Mouse (Mus musculus) adrenal gland (tissue): ENCODE results near the gene Mrgprf.

ENCODE experiments used
- intact Hi-C: fragments of 180-260 bp; cut with DNase I; formaldehyde crosslinking; loops from one replicate; pipeline ENCODE4 v1.15.1; 2025
- long read RNA-seq, 2 experiments: library from polyadenylated mRNA; unstranded; transcript quantifications; one replicate each; pipeline ENCODE4 v2.0.0; 2020; ENCODE audit warnings: borderline replicate concordance in 1 of 2; ENCODE audit not compliant: insufficient replicate concordance in 1 of 2

Gene Mrgprf
- long read RNA-seq, experiment 1: 0 reads
- long read RNA-seq, experiment 2: 0 reads

- intact Hi-C loops: no loop called here
These were observed at the start of gene Mrgprf for GRCm38 (mm10) chr7:145300321-145301007. Mrgprf (plus strand) TSS chr7:145300828.

GRCm38 (mm10) chr7:145252715-145253476 is 47.7 kb upstream of the Mrgprf start:
- intact Hi-C loops: no loop called here

DNA sequence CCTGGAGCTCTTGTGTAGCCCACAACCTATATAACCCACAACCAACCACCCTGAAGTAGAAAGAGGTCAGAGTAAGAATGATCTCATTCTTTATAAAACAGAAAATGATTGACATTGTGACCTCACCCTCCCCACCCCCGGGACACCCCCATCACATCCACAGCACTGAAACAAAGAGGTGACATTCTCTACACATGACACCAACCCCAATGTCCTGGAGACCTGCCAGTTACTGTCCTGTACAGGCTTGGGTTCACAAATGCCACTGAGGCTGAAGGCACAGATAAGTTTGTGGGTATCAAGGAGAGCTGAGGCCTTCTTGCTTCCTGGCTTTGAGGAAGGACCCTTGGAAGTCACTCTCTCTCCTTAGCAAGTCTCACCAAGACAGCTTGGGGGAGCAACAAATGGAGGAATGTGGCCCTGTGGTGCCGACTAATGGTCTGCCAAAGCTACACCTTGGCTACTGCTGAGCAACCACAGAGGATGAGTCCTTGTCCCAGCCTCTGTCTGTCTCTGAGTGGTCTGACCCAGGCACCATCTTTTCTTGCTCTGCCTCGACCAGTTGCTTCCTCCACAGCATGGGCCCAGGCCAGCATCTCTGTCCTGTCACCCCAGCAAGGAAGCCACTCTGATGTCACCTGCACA is 46.5 kb upstream of the Mrgprf start:
- intact Hi-C loops: no loop called here

DNA sequence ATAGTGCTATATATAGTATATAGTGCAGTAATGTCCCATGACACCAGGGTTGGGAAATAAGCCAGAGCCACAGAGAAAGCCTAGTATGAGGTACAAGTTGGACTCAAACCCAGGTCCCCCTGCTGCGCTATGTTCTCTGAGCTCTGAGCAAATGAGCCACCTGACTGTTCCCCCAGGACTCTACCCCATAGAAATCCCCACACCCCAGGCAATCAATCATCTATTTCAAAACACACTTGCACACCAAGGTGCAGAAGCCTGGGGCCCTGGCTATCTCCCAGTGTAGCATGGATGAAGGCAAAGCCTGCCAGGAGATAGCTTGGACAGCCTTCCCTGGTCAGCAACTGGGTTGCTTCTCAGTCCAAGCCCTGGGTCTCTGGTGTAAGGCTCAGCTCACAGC is 44.5 kb upstream of the Mrgprf start:
- intact Hi-C loops: no loop called here

- intact Hi-C loops: no loop called here
These were observed 36.4 kb upstream of the Mrgprf start for GRCm38 (mm10) chr7:145264202-145264601.

DNA sequence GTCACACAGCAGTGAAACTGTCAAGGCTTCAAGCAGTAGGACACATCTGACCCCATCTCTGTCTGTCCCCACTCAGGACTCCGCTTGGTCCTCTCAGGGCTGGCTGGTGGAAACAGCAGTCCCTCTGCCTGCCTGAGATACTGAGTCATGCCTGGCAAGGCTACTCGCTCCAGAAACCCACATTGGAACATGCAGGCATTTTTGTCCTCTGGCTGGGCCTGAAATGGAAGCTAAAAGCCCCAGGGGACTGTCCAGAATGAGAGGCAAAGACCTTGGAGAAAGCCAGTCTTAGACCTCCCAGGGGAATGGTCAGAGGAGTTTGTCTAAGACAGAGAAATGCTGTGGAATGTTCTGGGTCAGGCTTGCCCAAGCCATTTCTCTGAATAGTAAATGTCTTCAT is 34.6 kb upstream of the Mrgprf start:
- intact Hi-C loops: no loop called here

DNA sequence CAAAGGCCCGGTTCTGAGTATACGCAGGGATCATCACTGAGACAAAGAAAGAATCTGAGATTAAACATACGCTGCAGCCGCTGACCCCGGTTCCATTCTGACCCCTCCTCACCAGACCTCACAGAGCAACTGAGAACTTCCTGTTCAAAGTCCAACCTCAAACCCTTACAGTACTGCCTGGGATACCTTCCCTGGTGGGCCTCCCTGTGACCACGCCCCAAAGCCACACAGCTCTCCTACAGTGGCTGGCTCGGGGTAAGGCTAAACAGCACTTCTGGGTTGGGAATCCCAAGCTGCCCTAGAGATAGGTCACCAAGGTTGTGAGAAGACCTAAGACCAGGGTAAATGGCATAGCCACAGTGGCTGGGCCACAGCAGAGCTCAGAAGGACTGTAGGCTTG is 31.7 kb upstream of the Mrgprf start:
- intact Hi-C loops: no loop called here

DNA sequence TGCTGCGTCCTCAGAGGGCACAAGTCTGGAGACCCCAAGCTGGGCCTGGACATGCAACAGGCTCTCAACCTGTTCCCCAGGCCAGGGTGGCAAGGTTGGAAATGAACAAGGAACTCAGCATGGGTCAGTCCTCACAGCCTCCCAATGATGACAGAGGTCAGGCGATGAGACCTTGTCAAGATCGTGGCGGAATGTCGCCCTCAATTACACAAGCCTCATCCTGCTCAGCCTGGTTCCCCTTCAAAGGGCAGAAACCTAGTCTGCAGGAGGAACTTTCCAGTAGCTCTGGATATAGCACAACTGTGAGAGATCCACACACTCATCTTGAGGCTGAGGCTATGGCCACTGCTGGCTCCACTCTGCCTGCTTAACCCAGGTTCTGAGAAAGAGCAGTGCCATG is 29.7 kb upstream of the Mrgprf start:
- intact Hi-C loops: no loop called here

DNA sequence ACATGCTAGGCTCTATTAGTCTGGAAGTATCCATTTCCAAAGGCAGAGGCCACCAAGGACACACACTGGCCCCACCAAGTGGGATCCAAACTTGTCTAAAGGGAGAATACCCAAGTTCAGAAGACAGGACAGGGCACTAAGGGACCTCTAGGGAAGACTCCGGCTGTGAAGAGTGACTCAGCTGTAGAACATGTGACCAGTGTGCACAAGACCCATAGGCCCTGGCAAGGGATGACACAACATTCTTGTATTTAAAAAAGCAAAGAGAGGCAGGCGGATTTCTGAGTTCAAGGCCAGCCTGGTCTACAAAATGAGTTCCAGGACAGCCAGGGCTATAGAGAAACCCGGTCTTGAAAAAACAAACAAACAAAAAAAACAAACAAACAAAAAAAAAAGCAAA is 25.1 kb upstream of the Mrgprf start:
- intact Hi-C loops: no loop called here

GRCm38 (mm10) chr7:145281396-145281795 is 19.2 kb upstream of the Mrgprf start:
- intact Hi-C loops: no loop called here

- intact Hi-C loops: no loop called here
These were observed 17.6 kb upstream of the Mrgprf start for GRCm38 (mm10) chr7:145283041-145283440.

GRCm38 (mm10) chr7:145283487-145284187 is 17.0 kb upstream of the Mrgprf start, which contains the start of gene Tpcn2:
Tpcn2 (minus strand) TSS chr7:145284011.
- intact Hi-C loops: no loop called here

- intact Hi-C loops: no loop called here
These were observed 16.3 kb upstream of the Mrgprf start for GRCm38 (mm10) chr7:145284293-145284692.

- intact Hi-C loops: no loop called here
These were observed 15.2 kb upstream of the Mrgprf start for GRCm38 (mm10) chr7:145285476-145285875.

DNA sequence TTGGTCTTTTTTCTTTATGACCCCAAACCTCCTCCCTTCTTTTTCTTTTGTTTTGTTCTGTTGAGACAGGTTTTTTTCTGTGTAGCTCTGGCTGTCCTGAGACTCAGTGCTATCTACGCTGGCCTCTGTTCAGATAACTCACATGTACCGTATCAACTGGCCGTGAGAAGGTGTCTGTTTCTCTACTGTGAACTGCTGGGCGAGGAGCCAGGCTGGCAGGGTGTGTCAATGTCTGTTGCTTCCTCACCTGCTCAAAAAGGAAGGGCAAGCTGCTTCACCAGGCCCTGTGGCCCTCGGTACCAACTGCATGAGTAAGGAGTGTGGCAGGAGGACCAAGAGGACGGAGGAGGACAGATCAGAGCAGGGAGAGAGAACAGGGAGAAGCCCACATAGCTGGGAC is 13.2 kb upstream of the Mrgprf start:
- intact Hi-C loops: no loop called here

- intact Hi-C loops: no loop called here
These were observed 11.3 kb upstream of the Mrgprf start for GRCm38 (mm10) chr7:145289302-145289701.

- intact Hi-C loops: no loop called here
These were observed 8.8 kb upstream of the Mrgprf start for GRCm38 (mm10) chr7:145291847-145292246.

- intact Hi-C loops: no loop called here
These were observed 7.9 kb upstream of the Mrgprf start for GRCm38 (mm10) chr7:145292726-145293125.

- intact Hi-C loops: no loop called here
These were observed 6.8 kb upstream of the Mrgprf start for GRCm38 (mm10) chr7:145293859-145294258.

DNA sequence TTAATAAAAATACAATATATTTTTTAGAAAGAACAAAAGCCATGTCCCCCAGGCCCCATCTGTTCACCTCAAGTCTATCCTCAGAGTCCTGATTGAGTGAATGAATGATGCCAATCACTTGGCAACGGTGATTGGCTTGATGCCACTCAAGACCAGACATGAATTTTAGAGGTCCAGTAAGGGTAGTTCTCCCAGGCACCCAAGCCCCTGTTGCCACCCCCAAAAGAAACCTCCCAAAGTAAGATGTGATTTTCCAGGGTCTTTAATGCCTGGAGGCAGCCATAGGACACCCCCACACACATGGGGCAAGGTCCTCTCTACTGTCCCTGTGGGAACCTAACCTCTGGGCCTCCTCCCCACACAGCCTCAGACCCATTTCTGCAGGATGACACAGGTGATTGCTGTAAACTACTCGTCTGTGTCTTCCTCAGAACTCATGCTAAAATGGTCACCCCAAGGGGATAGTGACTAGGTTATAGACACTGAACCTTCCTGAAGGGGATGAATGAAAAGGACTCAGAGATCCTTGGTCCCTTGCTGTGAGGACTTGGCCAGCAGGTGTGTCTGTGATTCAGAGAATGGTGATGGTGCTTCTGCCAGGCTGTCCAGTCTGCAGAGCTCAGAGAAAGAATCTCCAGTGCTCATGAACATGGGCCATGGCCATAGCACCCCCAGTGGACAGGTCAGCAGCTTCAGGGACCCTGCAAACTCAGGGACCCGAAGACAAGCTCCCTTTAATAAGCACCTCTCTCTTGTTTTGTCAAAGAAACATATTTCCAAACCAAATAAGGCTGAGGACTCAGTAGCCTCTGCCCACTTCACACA is 1.8 kb upstream of the Mrgprf start:
- intact Hi-C loops: no loop called here
